Mouse (Mus musculus) urinary bladder, postnatal 4 days (tissue): Measurements from ENCODE around the gene Tbp.

Experiments
- DNase-seq, 2 experiments: peaks; one replicate each; pipeline ENCODE4 v3.0.0; 2021 to 2022; ENCODE audit warnings: low spot score in 2 of 2

The Tbp gene

GRCm38 (mm10) chr17:15499656-15500394, at the start of gene Tbp, which contains the start of gene Psmb1:
TSS of gene Tbp (plus strand) at chr17:15499888.
TSS of gene Psmb1 (minus strand) at chr17:15499751.
- DNase-seq, result peak; percentile 95 to 97

GRCm38 (mm10) chr17:15455203-15455602, 44.5 kb upstream of the Tbp start:
- DNase-seq, result no peak

- no peak for DNase-seq
Observed at GRCm38 (mm10) chr17:15456595-15456994, 43.1 kb upstream of the Tbp start.

- DNase-seq, result no peak
Observed at GRCm38 (mm10) chr17:15459761-15460160, 39.9 kb upstream of the Tbp start.

- DNase-seq, result no peak
Observed at GRCm38 (mm10) chr17:15461921-15462495, 37.7 kb upstream of the Tbp start.

- peak; percentile 38 to 71 for DNase-seq
Observed at GRCm38 (mm10) chr17:15467669-15468068, 32.0 kb upstream of the Tbp start.

- no peak for DNase-seq
Observed at GRCm38 (mm10) chr17:15472671-15473070, 27.0 kb upstream of the Tbp start.

- no peak for DNase-seq
Observed at GRCm38 (mm10) chr17:15490542-15490941, 9.1 kb upstream of the Tbp start.

GRCm38 (mm10) chr17:15497882-15498752, 1.6 kb upstream of the Tbp start:
- peak; percentile 88 to 96 for DNase-seq

GRCm38 (mm10) chr17:15498753-15499113, 955 bp upstream of the Tbp start:
- no peak for DNase-seq

- no peak for DNase-seq
Observed at GRCm38 (mm10) chr17:15510694-15511093, 11.0 kb downstream of the Tbp start.

- DNase-seq, result no peak
Observed at GRCm38 (mm10) chr17:15517776-15518175, 18.1 kb downstream of the Tbp start.

- DNase-seq, result no peak
Observed at GRCm38 (mm10) chr17:15518186-15518585, 18.5 kb downstream of the Tbp start.

- no peak for DNase-seq
Observed at GRCm38 (mm10) chr17:15518766-15519165, 19.1 kb downstream of the Tbp start.

GRCm38 (mm10) chr17:15526304-15526703, 26.6 kb downstream of the Tbp start:
- DNase-seq, result no peak

- DNase-seq, result peak; percentile 92 to 96
Observed at GRCm38 (mm10) chr17:15526986-15527810, 27.5 kb downstream of the Tbp start, which contains the start of gene Pdcd2. TSS of gene Pdcd2 (minus strand) at chr17:15527301.

- DNase-seq, result no peak
Observed at GRCm38 (mm10) chr17:15527811-15528136, 28.1 kb downstream of the Tbp start.

GRCm38 (mm10) chr17:15528887-15529286, 29.2 kb downstream of the Tbp start:
- DNase-seq, result no peak

- DNase-seq, result no peak
Observed at GRCm38 (mm10) chr17:15530141-15530540, 30.5 kb downstream of the Tbp start.

GRCm38 (mm10) chr17:15535162-15535800, 35.6 kb downstream of the Tbp start:
- DNase-seq, result no peak

- no peak for DNase-seq
Observed at GRCm38 (mm10) chr17:15535943-15536342, 36.3 kb downstream of the Tbp start.
